Mouse (Mus musculus) gastrocnemius, postnatal 14 days (tissue): ENCODE measurements around the gene 6430548M08Rik. TPM values are rescaled to one million over a fixed set of nuclear protein-coding genes. Genes with fewer than 3 reads are reported as not detected.

Source experiments
- DNase-seq: peaks from one replicate; pipeline ENCODE4 v3.0.0; 2021; ENCODE audit warnings: mixed read lengths
- intact Hi-C: fragments of 180-260 bp; cut with DNase I; formaldehyde crosslinking; loops from one replicate; pipeline ENCODE4 v1.15.1; 2025; ENCODE audit warnings: low total_unique reads
- total RNA-seq, 2 experiments: library from RNA; stranded (reverse); gene quantifications; 2 replicates each; pipeline ENCODE4 v1.2.3; 2021

Gene 6430548M08Rik
- total RNA-seq, 2 experiments from 2014 or later = 16.7 to 20.3 TPM

GRCm38 (mm10) chr8:120174606-120175005 lies 60.7 kb downstream of the 6430548M08Rik start:
- DNase-seq = no peak
- intact Hi-C loops = loop anchor here (5.0 to 10.0 kb wide), 2 partner anchors 143 to 420 kb away; no protein-coding TSS in a partner anchor

GRCm38 (mm10) chr8:120176605-120177004 lies 62.7 kb downstream of the 6430548M08Rik start:
- intact Hi-C loops = loop anchor here (5.0 to 10.0 kb wide), 2 partner anchors 141 to 418 kb away; no protein-coding TSS in a partner anchor

GRCm38 (mm10) chr8:120177318-120178123 lies 63.6 kb downstream of the 6430548M08Rik start, which contains the start of gene Fam92b:
Fam92b (minus strand) TSS chr8:120177466.
- DNase-seq = peak; percentile 66
- intact Hi-C loops = loop anchor here (5.0 to 10.0 kb wide), 2 partner anchors 140 to 417 kb away; no protein-coding TSS in a partner anchor

More at GRCm38 (mm10) chr8:120176605-120177004, 62.7 kb downstream of the 6430548M08Rik start:
- DNase-seq = no peak

GRCm38 (mm10) chr8:120178124-120178514 lies 64.2 kb downstream of the 6430548M08Rik start:
- intact Hi-C loops = loop anchor here (5.0 to 10.0 kb wide), 2 partner anchors 139 to 417 kb away; no protein-coding TSS in a partner anchor

GRCm38 (mm10) chr8:120179027-120179431 lies 65.1 kb downstream of the 6430548M08Rik start:
- DNase-seq = peak; percentile 85
- intact Hi-C loops = loop anchor here (5.0 to 10.0 kb wide), 2 partner anchors 138 to 416 kb away; no protein-coding TSS in a partner anchor

More at GRCm38 (mm10) chr8:120178124-120178514, 64.2 kb downstream of the 6430548M08Rik start:
- DNase-seq = no peak

- intact Hi-C loops = loop anchor here (5.0 to 10.0 kb wide), 2 partner anchors 42 to 94 kb away; no protein-coding TSS in a partner anchor
These were observed 66.6 kb downstream of the 6430548M08Rik start for GRCm38 (mm10) chr8:120180445-120180970.

GRCm38 (mm10) chr8:120181274-120181673 lies 67.3 kb downstream of the 6430548M08Rik start:
- intact Hi-C loops = loop anchor here (5.0 to 10.0 kb wide), 2 partner anchors 41 to 94 kb away; no protein-coding TSS in a partner anchor

More at GRCm38 (mm10) chr8:120180445-120180970, 66.6 kb downstream of the 6430548M08Rik start:
- no peak for DNase-seq

GRCm38 (mm10) chr8:120181861-120182414 lies 68.0 kb downstream of the 6430548M08Rik start:
- DNase-seq = no peak
- intact Hi-C loops = loop anchor here (5.0 to 10.0 kb wide), 2 partner anchors 40 to 93 kb away; no protein-coding TSS in a partner anchor

More at GRCm38 (mm10) chr8:120181274-120181673, 67.3 kb downstream of the 6430548M08Rik start:
- DNase-seq = no peak

- intact Hi-C loops = loop anchor here (5.0 to 10.0 kb wide), 2 partner anchors 38 to 90 kb away; no protein-coding TSS in a partner anchor
- peak; percentile 60 for DNase-seq
These were observed 70.4 kb downstream of the 6430548M08Rik start for GRCm38 (mm10) chr8:120184366-120184765.

- intact Hi-C loops = loop anchor here (5.0 to 10.0 kb wide), 2 partner anchors 37 to 90 kb away; no protein-coding TSS in a partner anchor
- peak; percentile 62 for DNase-seq
These were observed 71.2 kb downstream of the 6430548M08Rik start for GRCm38 (mm10) chr8:120184850-120185792.

- peak; percentile 67 for DNase-seq
- intact Hi-C loops = loop anchor here (10.0 kb wide), 1 partner anchor 88 kb away; no protein-coding TSS in a partner anchor
These were observed 72.5 kb downstream of the 6430548M08Rik start for GRCm38 (mm10) chr8:120186454-120186853.

GRCm38 (mm10) chr8:120188510-120188909 lies 74.6 kb downstream of the 6430548M08Rik start:
- intact Hi-C loops = loop anchor here (10.0 kb wide), 1 partner anchor 86 kb away; no protein-coding TSS in a partner anchor
- DNase-seq = peak; percentile 46

GRCm38 (mm10) chr8:120189440-120189839 lies 75.5 kb downstream of the 6430548M08Rik start:
- DNase-seq = no peak
- intact Hi-C loops = loop anchor here (10.0 kb wide), 1 partner anchor 85 kb away; no protein-coding TSS in a partner anchor

- intact Hi-C loops = no loop called here
- DNase-seq = no peak
These were observed 76.3 kb downstream of the 6430548M08Rik start for GRCm38 (mm10) chr8:120190107-120190809.

- DNase-seq = peak; percentile 99
- intact Hi-C loops = no loop called here
These were observed 77.0 kb downstream of the 6430548M08Rik start for GRCm38 (mm10) chr8:120190810-120191413.

- no peak for DNase-seq
- intact Hi-C loops = no loop called here
These were observed 77.7 kb downstream of the 6430548M08Rik start for GRCm38 (mm10) chr8:120191633-120192032.

- intact Hi-C loops = no loop called here
- DNase-seq = no peak
These were observed 78.2 kb downstream of the 6430548M08Rik start for GRCm38 (mm10) chr8:120192118-120192517.
